Mouse (Mus musculus) adrenal gland, postnatal 36 days (tissue): ENCODE measurements at regions not wholly inside any gene's neighbourhood (a gene's known extent, or its start where the extent isn't known, plus 50 kb on each side); places are given as distances from the start of the nearest gene placed in this dataset.

Experiments
- DNase-seq, 2 experiments: peaks; one replicate each; pipeline ENCODE4 v3.0.0; 2021; ENCODE audit warnings: mixed read lengths in 1 of 2

GRCm38 (mm10) chr6:4398599-4398980, 106.0 kb upstream of the Col1a2 start:
- no peak for DNase-seq

DNA sequence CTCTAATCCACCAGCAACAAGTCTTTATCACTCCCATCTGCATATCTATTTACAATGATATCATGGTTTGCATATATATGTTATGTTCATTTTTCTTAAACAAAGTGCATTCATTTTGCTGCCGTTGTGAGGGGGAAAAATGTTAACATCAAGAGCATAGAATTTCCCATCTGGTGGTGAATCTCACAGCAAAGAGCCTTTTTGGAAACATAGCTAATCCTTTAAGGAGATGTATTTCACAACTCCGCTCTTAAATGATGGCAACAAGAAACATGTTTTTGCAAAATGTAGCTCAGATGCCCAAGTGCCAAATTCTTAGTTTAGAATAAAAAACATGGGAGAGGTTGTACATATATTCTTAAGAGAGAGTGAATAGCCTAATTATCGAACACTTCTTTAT, 99.3 kb upstream of the Col1a2 start:
- no peak for DNase-seq

- DNase-seq = peak in 1 of 2 experiments; percentile 38
Observed at GRCm38 (mm10) chr6:4407748-4408147, 96.9 kb upstream of the Col1a2 start.

DNA sequence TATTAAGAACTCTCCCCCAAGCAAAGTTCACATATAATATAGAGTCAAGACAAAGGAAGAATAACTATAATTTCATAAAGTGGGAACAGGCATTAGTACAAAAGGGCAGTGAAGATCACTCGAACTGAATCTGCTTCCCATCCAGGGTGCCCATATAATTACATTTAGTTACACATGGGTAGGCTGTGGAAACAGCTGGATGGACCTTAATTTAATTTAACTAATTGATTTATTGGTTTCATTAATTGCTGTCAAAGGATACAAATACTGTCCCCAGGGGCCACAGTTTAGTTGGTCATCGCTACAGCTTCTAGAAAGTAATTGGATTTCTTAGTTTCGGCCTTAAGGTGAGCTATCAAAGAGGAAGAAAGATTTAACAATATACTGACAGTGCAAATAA, 91.4 kb upstream of the Col1a2 start:
- DNase-seq = no peak

GRCm38 (mm10) chr6:4414166-4414565, 90.4 kb upstream of the Col1a2 start:
- DNase-seq = peak; percentile 69 to 72

GRCm38 (mm10) chr6:4415206-4415605, 89.4 kb upstream of the Col1a2 start:
- DNase-seq = no peak

DNA sequence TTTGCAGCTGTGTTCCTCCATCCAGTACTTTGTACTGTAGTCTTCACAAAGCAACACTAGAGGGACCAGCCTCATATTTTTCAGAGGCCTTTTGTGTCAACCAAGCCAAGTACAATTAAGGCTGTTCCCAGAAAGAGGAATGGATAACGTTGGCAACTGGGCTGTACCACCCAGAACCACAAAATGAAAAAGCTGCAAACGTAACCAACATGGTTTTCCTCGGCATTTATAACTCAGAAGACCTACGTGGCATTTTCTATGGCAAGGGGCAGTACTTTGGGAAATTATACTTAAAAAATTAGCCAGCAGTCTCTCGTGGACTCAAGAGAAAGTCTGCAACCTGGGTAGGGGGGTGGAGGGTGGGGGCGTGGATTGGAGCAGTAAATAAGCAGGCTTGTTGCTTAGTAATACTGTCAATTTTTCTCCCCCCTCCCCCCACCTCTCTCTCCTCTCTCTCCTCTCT, 87.3 kb upstream of the Col1a2 start:
- DNase-seq = no peak

DNA sequence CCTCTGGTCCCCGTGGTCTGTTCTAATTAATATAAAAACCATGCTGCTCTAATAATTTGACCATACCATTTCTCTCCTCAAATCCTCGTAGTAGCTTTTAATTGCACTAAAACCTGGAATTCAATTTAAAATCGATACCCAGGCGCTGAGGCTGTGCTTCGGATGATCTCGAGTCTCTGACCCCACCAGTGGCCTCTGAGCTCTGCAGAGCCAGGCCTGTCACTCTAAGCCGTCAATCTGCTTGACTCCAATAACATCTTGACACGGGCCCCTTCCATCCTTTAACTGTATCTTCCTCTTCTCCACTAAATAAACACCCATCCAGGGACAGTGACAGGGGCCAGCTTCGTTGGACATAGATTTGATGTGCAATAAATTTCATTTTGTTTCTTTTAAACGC, 86.2 kb upstream of the Col1a2 start:
- DNase-seq = no peak

DNA sequence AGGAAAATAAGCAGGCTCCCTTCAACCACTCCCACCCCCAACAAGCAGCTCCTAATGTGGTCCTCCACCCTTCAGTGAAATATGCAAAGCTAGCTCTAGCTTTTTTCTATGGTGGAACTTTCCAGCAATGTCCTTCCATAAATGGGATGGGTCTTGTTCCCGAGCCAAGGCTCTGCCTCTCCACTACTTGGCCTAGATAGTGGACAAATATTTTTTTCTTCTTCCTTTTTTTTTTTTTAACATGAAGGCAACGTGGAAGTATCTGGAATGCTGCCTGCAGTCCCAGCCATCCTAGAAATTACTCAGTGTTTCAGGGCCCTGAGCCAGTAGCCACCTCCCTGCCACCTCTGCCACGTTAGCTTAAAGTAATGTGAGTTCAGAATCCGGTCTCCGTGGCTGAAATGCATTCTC, 85.7 kb upstream of the Col1a2 start:
- peak; percentile 61 to 70 for DNase-seq

GRCm38 (mm10) chr6:4421466-4421865, 83.1 kb upstream of the Col1a2 start:
- peak in 1 of 2 experiments; percentile 18 for DNase-seq

DNA sequence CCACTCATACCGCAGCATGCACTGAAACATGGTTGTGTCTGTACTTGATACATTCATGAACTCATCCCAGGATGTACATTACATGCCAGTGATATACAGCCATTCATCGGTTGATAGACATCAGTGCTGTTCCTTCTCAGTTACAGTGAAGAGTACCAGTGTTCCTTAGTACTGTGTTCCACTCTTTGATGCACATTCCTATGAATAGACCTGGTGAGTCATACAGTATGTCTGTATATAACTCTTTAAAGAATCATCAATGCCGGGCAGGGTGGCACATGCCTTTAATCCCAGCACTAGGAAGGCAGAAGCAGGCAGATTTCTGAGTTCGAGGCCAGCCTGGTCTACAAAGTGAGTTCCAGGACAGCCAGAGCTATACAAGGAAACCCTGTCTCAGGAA, 77.5 kb upstream of the Col1a2 start:
- no peak for DNase-seq

DNA sequence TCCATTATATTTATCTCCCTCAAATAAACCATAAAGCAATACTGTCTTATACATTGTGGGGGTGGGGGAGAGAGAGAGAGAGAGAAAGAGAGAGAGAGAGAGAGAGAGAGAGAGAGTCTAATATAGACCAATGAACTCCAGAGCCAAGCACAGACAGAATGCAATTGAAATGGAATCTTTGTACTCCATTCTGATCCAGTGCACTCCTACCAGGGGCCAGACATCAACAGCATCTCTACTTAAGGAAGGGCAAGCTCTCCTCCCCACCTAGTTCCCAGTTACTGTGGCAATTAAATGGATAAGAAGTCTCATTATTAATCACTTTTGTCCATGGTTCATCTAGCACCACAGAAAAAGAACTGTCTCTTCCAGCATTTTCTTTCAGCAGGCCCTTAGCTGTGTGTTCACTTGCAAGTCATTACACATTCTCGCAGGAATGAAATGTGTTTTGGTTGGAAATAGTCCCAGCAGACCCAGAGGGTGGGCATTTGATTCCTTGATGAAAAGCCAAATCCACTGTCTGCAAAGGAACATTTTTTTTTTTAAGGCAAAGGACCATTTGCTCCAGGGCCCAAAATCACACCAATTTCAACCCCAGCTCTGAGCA, 73.8 kb upstream of the Col1a2 start:
- no peak for DNase-seq

GRCm38 (mm10) chr6:4432192-4432591, 72.4 kb upstream of the Col1a2 start:
- DNase-seq = no peak

DNA sequence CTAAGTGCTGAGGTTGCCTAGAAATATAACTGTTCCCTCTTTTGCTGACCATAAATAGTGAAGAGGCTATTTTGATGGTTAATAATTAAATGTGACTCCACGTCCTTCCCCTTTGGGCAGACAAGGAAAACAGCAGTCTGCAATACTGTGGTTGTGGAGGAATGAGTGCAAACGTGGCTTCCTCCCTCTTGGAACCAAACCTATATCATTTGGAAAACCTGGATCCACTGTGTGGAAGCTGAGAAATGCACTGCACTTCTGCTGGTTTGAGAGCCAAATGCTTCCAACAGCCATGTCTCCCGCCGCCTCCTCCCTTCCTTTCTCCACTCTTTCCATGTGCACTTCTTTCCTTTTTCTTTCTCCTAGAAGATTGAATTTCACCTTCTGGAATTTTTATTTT, 68.2 kb upstream of the Col1a2 start:
- DNase-seq = no peak

- DNase-seq = no peak
Observed at GRCm38 (mm10) chr6:4436874-4437273, 67.7 kb upstream of the Col1a2 start.

DNA sequence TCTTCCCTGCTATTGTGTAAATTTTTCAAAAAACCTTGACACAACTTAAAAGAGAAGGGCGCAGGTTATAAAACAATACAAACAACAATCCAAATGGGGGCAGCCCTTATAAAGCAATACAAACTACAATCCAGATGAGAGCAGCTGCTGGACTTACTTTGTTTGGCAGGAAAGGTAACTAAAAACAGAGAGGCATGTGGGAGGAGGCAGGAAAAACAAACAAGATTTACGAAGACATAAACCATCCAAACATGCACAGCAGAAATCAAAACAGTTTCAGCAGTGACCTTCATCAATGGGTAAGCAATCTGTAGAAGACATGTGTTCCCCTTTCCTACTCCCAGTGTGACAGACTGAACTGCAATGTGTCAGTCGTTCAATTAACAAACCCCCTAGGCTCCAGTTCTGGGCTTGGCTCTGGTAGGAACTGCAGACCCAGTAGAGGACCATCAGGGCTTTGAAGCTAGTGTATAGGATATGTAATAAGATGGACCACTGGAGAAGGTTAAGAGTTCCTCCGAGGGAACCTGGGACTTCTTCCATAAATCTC, 62.9 kb upstream of the Col1a2 start:
- no peak for DNase-seq

DNA sequence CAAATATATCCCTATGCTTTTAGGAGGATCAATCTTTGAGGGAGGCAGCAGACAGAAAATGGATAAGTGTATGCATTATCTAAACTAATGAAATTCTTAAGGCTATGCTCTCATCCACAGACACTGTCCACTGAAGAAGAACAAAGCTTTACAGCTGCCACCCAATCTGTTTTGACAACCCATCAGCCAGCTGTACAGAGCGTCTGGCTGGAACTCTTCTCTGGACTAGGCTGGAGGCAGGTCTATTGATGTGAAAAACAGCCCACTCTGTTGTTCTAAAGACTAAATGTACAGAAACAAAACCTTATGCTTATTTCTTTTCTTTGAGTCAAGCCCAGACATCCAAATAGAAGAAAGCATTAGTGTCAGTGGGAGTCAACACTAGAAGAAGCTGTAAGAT, 58.7 kb upstream of the Col1a2 start:
- no peak for DNase-seq

- no peak for DNase-seq
Observed at GRCm38 (mm10) chr6:4451227-4451626, 53.4 kb upstream of the Col1a2 start.
